Mouse (Mus musculus): ENCODE measurements at regions not wholly inside any gene's neighbourhood (a gene's known extent, or its start where the extent isn't known, plus 50 kb on each side); places are given as distances from the start of the nearest gene placed in this dataset.

GRCm38 (mm10) chr12:35640911-35641345 lies 106.1 kb upstream of the Ahr start (continued):
- TF ChIP-seq EP300 (IDR thresholded peaks at IDR 0.05; ENCODE audit: low read length) (peak; percentile 93), ZMIZ1 (IDR thresholded peaks at IDR 0.05; ENCODE audit: low read depth, low read length) (no peak), KAT2A (IDR thresholded peaks at IDR 0.05; ENCODE audit: insufficient replicate concordance, low read length) (no peak), USF2 (conservative IDR thresholded peaks at IDR 0.05; ENCODE audit: low read depth, low read length) (no peak), MYC (IDR thresholded peaks at IDR 0.05; ENCODE audit: low read depth, low read length) (peak; percentile 96), ZKSCAN1 (IDR thresholded peaks at IDR 0.05; ENCODE audit: borderline replicate concordance, low read depth, low read length) (no peak), RCOR1 (conservative IDR thresholded peaks at IDR 0.05; ENCODE audit: low read depth, low read length) (peak; percentile 87), TBP (conservative IDR thresholded peaks at IDR 0.05; ENCODE audit: low read depth, low read length) (peak; percentile 49; the same call in 1 of the 2 replicates), JUN (IDR thresholded peaks at IDR 0.05; ENCODE audit: insufficient read depth, low read depth, low read length) (peak; percentile 87), USF1 (IDR thresholded peaks at IDR 0.05; ENCODE audit: low read depth, low read length) (no peak), JUND (conservative IDR thresholded peaks at IDR 0.05; ENCODE audit: low read depth, low read length) (peak; percentile 92), IRF4 (IDR thresholded peaks at IDR 0.05; ENCODE audit: low read depth, low read length) (peak; percentile 96), SMC3 (IDR thresholded peaks at IDR 0.05; ENCODE audit: low read depth, low read length) (peak; percentile 23; the same call in 1 of the 2 replicates), ETS1 (conservative IDR thresholded peaks at IDR 0.05; ENCODE audit: low read depth, low read length) (peak; percentile 92), POLR2AphosphoS2 (IDR thresholded peaks at IDR 0.05; ENCODE audit: low read depth, low read length) (no peak), MXI1 (IDR thresholded peaks at IDR 0.05; ENCODE audit: low read depth, low read length) (no peak; the same call in 1 of the 2 replicates)

- H3K4me2 ChIP-seq (ENCODE audit: insufficient read depth, low read depth, poor library complexity, severe bottlenecking), result no peak overlapping the region
- H3K36me3 ChIP-seq (replicated peaks in 1 of 2; ENCODE audit: control insufficient read depth in 1 of 2, insufficient read depth in 1 of 2, low read length in 1 of 2), result no peaks in the 10 kb centered on the region
- in situ Hi-C loops (cut with MboI; ENCODE audit: low pct_ligation_motif_present, low pct_unique_long_range_greater_than_20kb, low sequenced_read_pairs), result no loop called here
- H3K4me1 ChIP-seq (ENCODE audit: control insufficient read depth in 1 of 2, insufficient read depth in 2 of 2), result peaks cover 0 to 16% of the 10 kb centered on the region in 2 experiments; a peak in 2 of 4 replicates
- TF ChIP-seq ZKSCAN1 (IDR thresholded peaks at IDR 0.05; ENCODE audit: borderline replicate concordance, low read depth, low read length) (no peak), USF2 (conservative IDR thresholded peaks at IDR 0.05; ENCODE audit: low read depth, low read length) (no peak), MEF2A (IDR thresholded peaks at IDR 0.05; ENCODE audit: borderline replicate concordance, low read depth, low read length) (peak; percentile 75; the same call in 1 of the 2 replicates), MAFK (IDR thresholded peaks at IDR 0.05; ENCODE audit: insufficient replicate concordance, low read length) (no peak), CTCF (conservative IDR thresholded peaks at IDR 0.05 in 1 of 2, IDR thresholded peaks at IDR 0.05 in 1 of 2; ENCODE audit: low read depth in 2 of 2, low read length in 2 of 2) (no peak), MXI1 (IDR thresholded peaks at IDR 0.05; ENCODE audit: low read depth, low read length) (no peak), EP300 (IDR thresholded peaks at IDR 0.05; ENCODE audit: low read length) (0 out of 2 replicates have a peak, but pooled peaks have one; percentile 7), ETS1 (conservative IDR thresholded peaks at IDR 0.05; ENCODE audit: low read depth, low read length) (peak; percentile 29; the same call in 1 of the 2 replicates), JUND (conservative IDR thresholded peaks at IDR 0.05; ENCODE audit: low read depth, low read length) (peak; percentile 35; the same call in 1 of the 2 replicates), IRF4 (IDR thresholded peaks at IDR 0.05; ENCODE audit: low read depth, low read length) (peak; percentile 34; the same call in 1 of the 2 replicates), UBTF (IDR thresholded peaks at IDR 0.05; ENCODE audit: low read depth, low read length) (no peak)
- no peak overlapping the region for H3K27ac ChIP-seq (ENCODE audit: insufficient read depth, low read depth)
- DNase-seq (ENCODE audit: extremely low read depth), result peak; percentile 31
- dilution Hi-C loops (cut with MboI; ENCODE audit: extremely low pct_ligation_motif_present, extremely low pct_unique_long_range_greater_than_20kb, low sequenced_read_pairs), result no loop called here
- no peaks in the 10 kb centered on the region for H3K27me3 ChIP-seq (replicated peaks)
- no peaks in the 10 kb centered on the region for H3K79me2 ChIP-seq (replicated peaks; ENCODE audit: control insufficient read depth, extremely low read depth, insufficient read depth, poor library complexity, severe bottlenecking)
- H3K9me3 ChIP-seq (replicated peaks; ENCODE audit: low read length), result no peaks in the 10 kb centered on the region
- no peak overlapping the region for H3K4me3 ChIP-seq (replicated peaks in 1 of 3; ENCODE audit: low read depth in 2 of 3, low read length in 2 of 3, poor library complexity in 1 of 3)
- H3K9ac ChIP-seq (ENCODE audit: insufficient read depth, low read depth), result no peak overlapping the region
These were observed 88.6 kb upstream of the Ahr start for GRCm38 (mm10) chr12:35623484-35623883.

All from CH12.LX (cell line).